Comparison of ENCODE assay signal across 8 mouse cellular contexts in the genomic region with DNA sequence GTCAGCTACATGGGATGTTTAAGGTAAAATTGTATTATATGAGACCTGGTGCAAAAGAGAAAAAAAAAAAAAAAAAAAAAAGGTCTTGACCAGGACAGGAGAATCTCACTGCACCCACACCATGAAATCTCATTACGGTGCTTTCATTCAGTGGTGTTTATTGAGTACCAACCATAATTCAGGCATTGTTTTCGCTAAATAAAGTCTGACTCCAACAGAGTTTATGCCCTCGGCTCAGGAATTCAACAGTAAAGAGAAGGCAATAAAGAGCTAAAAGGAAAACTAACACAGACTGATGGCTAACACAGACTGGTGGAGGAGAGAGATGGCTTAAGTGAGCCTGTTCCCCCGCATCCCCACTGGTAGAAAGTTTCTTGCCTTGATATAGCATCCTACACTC.
"Had no signal": no experiment of that assay in that cellular context is flagged by ENCODE, and none has a peak within 500 bp of the region (broad histone marks: within the 10 kb centered on the region; RNA-seq: fewer than 3 reads in every experiment).

No protein-coding gene starts in this region.

- H3K4me1 ChIP-seq: midbrain, embryonic 13.5 days had no signal

- H3K36me3 ChIP-seq: kidney, embryonic 15.5 days; midbrain, embryonic 13.5 days had no signal

- H3K27ac ChIP-seq: kidney, embryonic 15.5 days; liver, embryonic 14.5 days; midbrain, embryonic 13.5 days had no signal

- H3K4me2 ChIP-seq: kidney, embryonic 15.5 days; midbrain, embryonic 13.5 days had no signal

- H3K27me3 ChIP-seq: kidney, embryonic 15.5 days; midbrain, embryonic 13.5 days had no signal

- H3K9ac ChIP-seq: kidney, embryonic 15.5 days; liver, embryonic 14.5 days; midbrain, embryonic 13.5 days had no signal

- H3K4me3 ChIP-seq: kidney, embryonic 15.5 days; midbrain, embryonic 13.5 days; myocyte had no signal

- H3K9me3 ChIP-seq: kidney, embryonic 15.5 days; midbrain, embryonic 13.5 days had no signal

- DNase-seq: left cerebral cortex, postnatal 4 days; lung, adult 18-20 months; thymus, adult 18-20 months; thymus, postnatal 25 days had no signal

- ATAC-seq: midbrain, embryonic 13.5 days had no signal
